Mouse (Mus musculus): ENCODE measurements around the gene Elovl7.
A peak's percentile ranks its signal among the peaks of the same experiment; 100 is the strongest.

Gene Elovl7

DNA sequence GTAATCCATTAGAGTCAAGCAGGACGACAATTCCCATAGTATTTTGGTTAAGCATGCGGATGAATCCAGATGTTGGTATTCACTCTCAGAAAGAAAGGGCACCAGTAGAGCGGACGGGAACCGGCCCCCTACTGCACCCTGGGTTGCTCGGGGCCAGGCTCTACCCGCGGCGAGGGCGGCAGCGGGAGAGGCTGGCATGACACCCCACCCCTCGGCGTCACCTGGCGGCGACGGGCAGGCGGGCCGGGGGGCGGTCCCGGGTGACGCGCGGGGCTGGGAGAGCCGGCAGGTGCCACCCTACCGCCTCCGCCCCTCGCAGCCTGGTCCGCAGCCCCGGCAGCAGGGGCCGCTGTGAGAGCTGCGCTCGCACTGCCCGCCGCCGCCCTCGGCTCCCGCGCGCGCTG, at the start of gene Elovl7:
Elovl7 (plus strand) TSS at position 324 of the 404 bp plus-strand sequence.
- DNase-seq (ENCODE audit: low read depth, low spot score): peak; percentile 55

DNA sequence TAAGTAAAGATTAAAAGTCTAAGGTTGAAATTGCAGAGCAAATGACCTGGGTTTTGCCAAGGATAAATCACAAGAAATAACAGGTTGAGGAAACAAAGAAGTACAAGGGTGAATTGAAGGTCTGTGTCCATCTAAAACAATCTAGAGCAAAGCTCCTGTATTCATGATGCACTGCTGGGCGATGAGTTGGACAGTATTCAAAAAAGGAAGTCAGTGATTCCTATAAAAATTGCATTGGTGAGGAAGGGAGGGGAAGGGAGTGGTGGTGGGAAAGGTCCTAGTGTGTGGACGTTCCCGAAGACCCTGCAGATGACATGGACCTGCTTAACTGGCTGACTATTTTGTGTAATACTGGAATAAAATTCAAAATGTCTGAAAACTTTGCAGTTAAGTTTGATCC, 49.6 kb upstream of the Elovl7 start:
- DNase-seq (ENCODE audit: low read depth, low spot score): no peak

GRCm38 (mm10) chr13:108170002-108170401, 44.2 kb upstream of the Elovl7 start:
- no peak for DNase-seq (ENCODE audit: low read depth, low spot score)

DNA sequence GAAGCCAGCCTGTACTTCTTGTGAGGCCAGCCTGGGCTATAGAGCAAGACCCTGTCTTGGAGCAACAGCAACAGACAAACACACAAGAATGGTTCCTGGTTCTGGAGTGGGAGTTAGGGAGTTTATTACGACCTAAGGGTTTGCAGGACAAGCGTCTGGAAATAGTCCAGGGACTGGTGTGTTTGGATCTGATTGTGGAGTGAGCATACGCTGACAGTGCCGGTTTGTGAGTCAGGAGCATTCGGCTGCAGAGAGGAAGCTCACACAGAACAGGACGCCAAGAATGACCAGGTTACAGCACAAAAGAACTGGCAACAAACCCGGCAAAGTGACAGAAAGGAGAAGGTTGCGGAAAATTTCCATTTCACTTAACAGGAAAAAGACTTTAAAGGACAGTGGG, 43.7 kb upstream of the Elovl7 start:
- no peak for DNase-seq (ENCODE audit: low read depth, low spot score)

GRCm38 (mm10) chr13:108179618-108180017, 34.6 kb upstream of the Elovl7 start:
- DNase-seq (ENCODE audit: low read depth, low spot score): no peak

DNA sequence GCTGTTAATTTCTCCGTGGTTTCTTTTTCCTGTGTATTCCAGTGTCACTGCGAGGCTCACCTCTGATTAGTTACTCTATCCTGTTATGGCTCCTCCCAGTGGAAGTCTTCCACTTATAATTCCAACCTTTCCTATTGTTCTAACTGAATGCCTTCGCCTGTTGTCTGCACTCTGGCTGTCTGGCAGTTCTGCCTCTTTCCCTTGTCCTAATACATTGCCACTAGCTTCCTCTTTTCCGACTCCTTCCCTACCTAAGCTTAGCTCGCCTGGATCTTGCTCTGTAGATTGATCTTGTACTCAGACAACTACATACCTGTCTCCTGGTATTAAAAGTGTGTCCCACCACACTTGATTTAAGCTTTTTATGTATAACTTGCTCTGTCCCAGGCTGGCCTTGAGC, 33.4 kb upstream of the Elovl7 start:
- no peak for DNase-seq (ENCODE audit: low read depth, low spot score)

GRCm38 (mm10) chr13:108184743-108185255, 29.4 kb upstream of the Elovl7 start:
- DNase-seq (ENCODE audit: low read depth, low spot score): no peak

DNA sequence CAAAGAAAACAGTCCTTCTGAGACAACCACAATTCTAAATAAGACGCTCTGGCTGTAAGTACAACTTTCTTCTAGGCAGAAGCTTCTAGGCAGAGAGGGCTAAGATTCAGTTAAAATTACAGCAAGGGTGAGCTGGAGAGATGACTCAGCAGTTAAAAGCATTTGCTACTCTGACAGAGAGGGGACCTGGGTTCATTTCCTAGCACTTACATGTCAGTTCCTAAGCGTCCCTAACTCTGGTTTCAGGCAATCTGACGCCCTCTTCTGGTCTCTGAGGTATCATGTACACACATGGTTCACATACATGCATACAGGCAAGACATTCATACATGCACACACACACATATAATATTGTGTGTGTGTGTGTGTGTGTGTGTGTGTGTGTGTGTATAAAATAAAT, 28.7 kb upstream of the Elovl7 start:
- DNase-seq (ENCODE audit: low read depth, low spot score): peak; percentile 13

DNA sequence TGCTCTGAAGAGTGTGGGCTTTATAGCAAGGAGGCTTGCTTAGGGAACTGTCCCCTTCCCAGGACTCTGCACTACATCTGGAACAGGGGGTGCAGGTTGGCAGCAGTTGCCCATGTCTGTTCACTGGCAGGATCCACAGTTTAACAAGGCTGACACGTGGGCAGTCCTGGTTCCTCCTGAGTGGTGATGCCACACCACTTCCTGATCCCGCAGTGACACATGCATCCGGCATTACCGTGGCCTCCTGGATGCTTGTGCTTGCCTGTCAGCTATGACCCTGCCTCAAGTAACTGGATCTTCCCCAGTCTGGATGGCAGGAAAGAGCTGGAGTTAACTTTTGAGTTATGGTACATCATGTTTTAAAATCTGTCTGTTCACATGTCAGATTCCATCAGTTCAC, 26.2 kb upstream of the Elovl7 start:
- DNase-seq (ENCODE audit: low read depth, low spot score): no peak

DNA sequence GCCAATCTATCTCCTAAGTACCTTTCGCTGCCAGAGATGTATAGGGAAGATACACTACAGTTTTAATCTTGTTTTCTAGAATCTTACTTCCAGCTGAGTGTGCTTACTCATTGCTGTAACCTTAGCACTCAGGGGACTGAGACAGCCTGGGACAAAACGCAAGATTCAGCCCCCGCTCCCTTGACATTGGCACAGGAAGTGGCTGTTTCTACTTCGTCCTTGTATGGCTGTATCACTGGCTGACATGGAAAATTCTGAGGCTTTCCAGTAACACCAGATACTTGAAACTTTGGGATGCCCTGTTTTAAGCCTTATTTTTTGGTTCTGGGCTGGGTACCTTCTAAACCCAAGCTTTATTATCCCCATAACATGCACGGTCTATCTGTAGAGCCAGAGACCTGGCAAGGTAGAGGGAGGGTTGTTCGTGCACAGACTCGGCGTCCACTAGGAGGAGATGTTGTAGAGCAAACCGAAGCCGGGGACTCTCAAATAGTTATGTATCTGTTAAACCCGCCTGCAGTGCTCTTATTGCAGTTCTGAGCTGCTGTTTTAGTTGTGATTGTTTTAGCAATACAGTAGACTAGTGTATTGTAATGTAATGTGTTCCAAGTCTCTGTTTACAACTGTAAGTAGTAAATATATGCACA, 23.0 kb upstream of the Elovl7 start:
- DNase-seq (ENCODE audit: low read depth, low spot score): peak; percentile 38

DNA sequence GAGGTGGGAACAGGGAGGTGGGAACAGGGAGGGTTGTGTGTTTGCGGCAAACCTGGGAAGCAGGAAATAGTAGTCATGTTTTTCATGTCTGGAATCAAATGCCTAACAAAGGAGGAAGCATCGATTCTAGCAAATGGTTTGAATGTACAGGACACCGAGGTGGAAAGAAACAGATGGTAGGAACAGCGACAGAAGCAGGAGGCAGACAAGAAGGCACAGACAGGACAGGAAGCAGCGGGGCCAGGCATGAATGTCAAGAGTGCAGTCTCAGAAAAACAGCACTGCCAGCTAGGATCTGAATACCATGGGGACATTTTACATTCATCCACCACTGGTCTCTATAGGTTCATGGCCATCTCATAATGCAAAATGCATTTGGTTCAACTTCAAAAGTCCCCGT, 18.7 kb upstream of the Elovl7 start:
- DNase-seq (ENCODE audit: low read depth, low spot score): no peak

DNA sequence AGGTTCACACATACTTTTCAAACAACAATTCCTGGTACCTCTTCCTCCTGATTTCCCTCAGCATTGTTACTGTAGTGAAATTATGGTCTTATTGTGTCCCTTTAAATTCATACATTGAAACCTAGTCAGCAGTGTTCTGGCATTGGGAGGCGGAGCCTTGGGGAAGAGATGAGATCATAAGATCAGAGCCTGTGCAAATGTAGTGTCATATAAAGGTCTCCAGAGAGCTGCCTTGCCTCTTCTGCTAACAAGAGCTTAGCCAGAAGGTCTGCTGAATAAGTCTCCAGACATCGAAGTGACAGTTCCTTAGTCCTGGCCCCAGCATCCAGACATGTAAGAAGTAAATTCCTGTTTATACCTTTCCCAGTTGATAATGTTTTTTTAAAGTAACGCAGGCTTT, 9.3 kb upstream of the Elovl7 start:
- DNase-seq (ENCODE audit: low read depth, low spot score): no peak

- DNase-seq (ENCODE audit: low read depth, low spot score): no peak
Measured at GRCm38 (mm10) chr13:108207447-108207846, 6.8 kb upstream of the Elovl7 start.

- DNase-seq (ENCODE audit: low read depth, low spot score): no peak
Measured at GRCm38 (mm10) chr13:108208090-108208489, 6.1 kb upstream of the Elovl7 start.

DNA sequence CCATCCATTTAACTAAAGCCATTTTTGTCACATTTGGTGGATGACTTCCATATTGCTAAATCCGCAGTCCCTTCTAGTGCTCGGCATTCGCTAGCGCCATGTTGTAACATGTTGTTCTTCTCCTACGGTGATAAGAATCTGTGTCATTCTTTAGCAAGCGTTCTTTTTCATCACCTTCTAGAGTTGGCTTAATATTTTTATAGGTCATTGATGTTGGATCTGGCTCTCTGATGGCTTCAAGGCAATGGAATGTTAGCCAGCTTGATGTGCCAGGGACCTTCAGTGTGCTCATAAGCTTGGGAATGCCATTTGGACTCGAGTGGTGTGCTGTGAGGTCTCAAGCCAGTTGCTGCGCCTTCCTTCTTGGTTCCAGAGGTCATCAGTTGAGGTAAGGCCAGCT, 3.2 kb upstream of the Elovl7 start:
- no peak for DNase-seq (ENCODE audit: low read depth, low spot score)

DNA sequence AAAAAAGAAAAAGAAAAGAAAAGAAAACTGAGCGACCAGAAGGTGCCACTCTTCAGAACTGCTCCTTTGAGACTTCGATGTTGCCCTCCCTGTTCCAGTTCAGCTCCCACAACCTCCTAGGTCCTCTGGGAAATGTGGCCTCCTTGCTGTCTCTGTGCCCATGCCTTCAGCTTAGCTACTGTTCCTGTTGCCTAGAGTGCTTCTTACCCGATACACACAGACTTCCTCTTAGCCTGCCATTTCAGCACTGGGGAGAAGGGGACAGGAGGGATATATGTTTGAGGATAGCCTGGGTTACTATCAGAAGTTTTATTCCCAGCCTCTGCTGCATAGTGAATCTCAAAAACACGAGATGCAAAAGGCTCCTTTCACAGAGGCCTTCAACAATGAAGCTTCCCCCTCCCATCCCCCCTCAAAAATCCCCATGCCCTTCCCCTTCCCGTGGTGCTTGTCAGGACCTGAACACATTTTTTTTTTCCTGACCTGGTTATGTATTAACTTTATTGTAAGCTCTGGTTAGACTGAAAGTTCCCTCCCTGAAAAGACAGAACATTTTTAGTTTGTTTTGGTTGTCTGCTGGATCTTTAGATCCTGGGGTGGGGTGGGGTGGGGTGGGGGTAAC, 1.7 kb upstream of the Elovl7 start:
- DNase-seq (ENCODE audit: low read depth, low spot score): no peak

GRCm38 (mm10) chr13:108214485-108215107, 392 bp downstream of the Elovl7 start:
- DNase-seq (ENCODE audit: low read depth, low spot score): peak; percentile 58

DNA sequence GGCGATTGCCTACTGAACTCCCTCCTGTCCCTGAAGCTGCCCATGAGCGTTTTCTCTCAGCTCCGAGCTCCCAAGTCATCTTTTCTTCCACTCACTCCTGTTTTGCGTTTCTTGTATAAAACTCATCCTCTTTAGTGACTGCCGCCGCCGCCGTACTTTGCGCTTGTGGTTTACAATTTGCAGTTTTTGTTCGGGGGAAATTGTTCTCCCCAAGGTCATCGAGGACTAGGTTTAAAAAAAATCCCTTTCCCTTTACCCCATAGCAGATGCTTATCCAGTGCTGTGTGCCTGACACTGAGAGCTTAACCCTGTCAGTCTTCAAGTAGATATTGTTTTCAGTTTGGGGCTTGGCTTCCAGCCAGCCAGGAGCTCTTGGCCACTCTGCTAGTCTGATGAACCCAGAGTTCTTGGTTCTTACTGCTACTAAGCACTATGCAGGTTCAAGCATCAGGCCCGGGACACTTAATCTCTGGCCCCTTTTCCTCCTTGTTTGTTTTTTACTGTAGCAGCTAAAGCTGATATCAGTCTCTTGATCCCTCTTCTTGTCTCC, 1.1 kb downstream of the Elovl7 start:
- DNase-seq (ENCODE audit: low read depth, low spot score): peak; percentile 8

DNA sequence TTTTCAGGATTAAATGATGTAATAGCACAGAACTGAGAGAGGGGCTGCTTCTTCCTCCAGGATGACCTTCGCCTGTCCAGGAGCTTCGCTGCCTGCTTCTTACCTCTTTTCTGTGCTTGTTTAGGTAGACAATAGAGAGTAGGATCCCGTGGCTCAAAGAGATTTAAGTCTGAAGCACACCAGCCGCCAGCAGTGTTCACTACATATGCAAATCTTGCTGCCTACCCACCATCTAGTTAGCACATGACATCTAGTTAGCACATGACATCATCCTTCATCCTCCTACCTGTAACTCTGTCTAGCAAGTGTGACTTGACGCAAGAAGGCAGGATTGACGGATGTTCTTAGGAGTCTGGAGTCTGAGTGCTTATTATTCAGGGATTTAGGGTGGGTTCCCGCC, 5.6 kb downstream of the Elovl7 start:
- DNase-seq (ENCODE audit: low read depth, low spot score): peak; percentile 67

- no peak for DNase-seq (ENCODE audit: low read depth, low spot score)
Measured at GRCm38 (mm10) chr13:108229191-108229590, 15.0 kb downstream of the Elovl7 start.

DNA sequence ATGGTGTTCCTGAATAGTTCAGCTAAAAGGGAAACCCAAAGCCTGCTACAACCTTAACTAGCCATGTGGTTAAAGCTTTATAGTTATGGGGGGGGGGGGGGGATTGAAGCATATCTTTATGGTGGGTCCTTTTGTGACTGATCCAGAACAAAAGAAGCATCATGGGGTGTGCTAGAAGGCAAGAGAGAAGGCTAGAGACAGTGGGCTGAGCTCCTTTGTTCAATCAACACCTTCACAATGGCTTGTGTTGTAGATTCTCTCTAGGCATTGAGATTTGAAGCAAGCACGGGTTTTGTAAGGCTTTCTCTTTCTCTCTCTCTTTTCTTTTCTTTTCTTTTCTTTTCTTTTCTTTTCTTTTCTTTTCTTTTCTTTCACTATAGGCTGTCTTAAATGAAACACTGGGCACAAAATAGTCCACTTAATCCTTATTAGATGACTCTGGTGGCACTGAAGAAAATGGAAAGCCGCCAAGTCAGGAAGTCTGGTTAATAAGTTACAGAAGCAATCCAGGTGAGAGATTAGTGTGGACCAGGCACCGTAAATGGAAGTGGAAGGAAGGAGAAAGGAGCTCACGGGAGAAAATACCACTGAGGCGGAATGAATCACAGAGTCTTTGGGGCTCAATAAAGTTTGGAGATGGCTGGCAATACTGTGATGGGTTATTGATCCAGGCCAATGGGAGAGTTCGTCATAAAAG, 15.6 kb downstream of the Elovl7 start:
- no peak for DNase-seq (ENCODE audit: low read depth, low spot score)

GRCm38 (mm10) chr13:108240012-108240411, 25.8 kb downstream of the Elovl7 start:
- DNase-seq (ENCODE audit: low read depth, low spot score): no peak
